Mouse (Mus musculus) G1E (cell line): ENCODE measurements around the gene St6galnac3.

Experiments used
- CTCF ChIP-seq: IDR thresholded peaks from 2 replicates; pipeline ENCODE4 v1.5.1; 2012; ENCODE audit warnings: low read depth, low read length, inconsistent platforms, mixed read lengths
- GATA1 ChIP-seq: IDR thresholded peaks from 2 replicates; pipeline ENCODE4 v1.6.1; 2012; ENCODE audit warnings: borderline replicate concordance, low read length, inconsistent platforms, mixed read lengths
- GATA2 ChIP-seq: IDR thresholded peaks from 2 replicates; pipeline ENCODE4 v1.6.1; 2012; ENCODE audit warnings: low read depth, low read length, inconsistent platforms, borderline replicate concordance
- POLR2AphosphoS5 ChIP-seq: IDR thresholded peaks from 2 replicates; pipeline ENCODE4 v1.6.1; 2012; ENCODE audit warnings: low read depth, low read length, inconsistent platforms; ENCODE audit not compliant: insufficient replicate concordance
- TAL1 ChIP-seq: conservative IDR thresholded peaks from 2 replicates; pipeline ENCODE4 v1.6.1; 2012; ENCODE audit warnings: low read depth, low read length, inconsistent platforms, mixed read lengths

DNA sequence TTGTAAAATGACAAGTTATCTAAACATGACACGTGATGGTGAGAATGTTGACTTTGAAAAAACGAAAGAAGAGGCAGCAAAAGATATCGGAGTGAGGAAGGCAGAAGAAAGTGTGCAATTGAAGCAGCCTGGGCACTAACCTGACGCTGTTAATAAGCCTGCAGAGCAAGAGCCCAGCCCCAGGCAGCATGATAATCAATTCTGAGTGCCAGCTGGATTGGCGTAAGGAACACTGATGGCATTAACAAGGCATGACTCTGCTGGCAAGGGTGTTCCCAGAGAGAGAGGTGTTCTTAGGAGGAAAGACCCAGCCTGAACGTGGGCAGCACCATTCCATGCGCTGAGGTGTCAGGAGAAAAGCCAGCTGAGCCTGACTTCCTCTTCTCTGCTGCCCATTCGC, 525.7 kb downstream of the St6galnac3 start:
- TF ChIP-seq GATA1 (no peak), CTCF (no peak), TAL1 (no peak), POLR2AphosphoS5 (no peak), GATA2 (no peak)
